Mouse (Mus musculus) liver, embryonic 15.5 days (tissue): ENCODE results near the gene Cfap20. TPM values are rescaled to one million over a fixed set of nuclear protein-coding genes. Genes with fewer than 3 reads are reported as not detected.

Experiments
- ATAC-seq: fragments of 200-750 bp; cut with Nextera tagmentation; 2 replicates; pipeline ENCODE4 v1.8.0; 2017; ENCODE audit warnings: moderate number of reproducible peaks, mild to moderate bottlenecking, moderate library complexity; ENCODE audit not compliant: insufficient read depth
- H3K27ac ChIP-seq: fragments of 300-500 bp; sonication (generic); replicated peaks from 2 replicates; pipeline ENCODE4 v1.5.1; 2015; ENCODE audit warnings: mild to moderate bottlenecking, inconsistent platforms
- H3K27me3 ChIP-seq: fragments of 300-500 bp; sonication (generic); 2 replicates; pipeline ENCODE4 v1.6.1; 2015; ENCODE audit warnings: mild to moderate bottlenecking, inconsistent platforms
- H3K36me3 ChIP-seq: fragments of 300-500 bp; sonication (generic); replicated peaks from 2 replicates; pipeline ENCODE4 v1.6.1; 2015; ENCODE audit warnings: moderate library complexity, mild to moderate bottlenecking, inconsistent platforms
- H3K4me1 ChIP-seq: fragments of 300-500 bp; sonication (generic); replicated peaks from 2 replicates; pipeline ENCODE4 v1.6.1; 2015; ENCODE audit warnings: inconsistent platforms
- H3K4me2 ChIP-seq: fragments of 300-500 bp; sonication (generic); 2 replicates; pipeline ENCODE4 v1.6.1; 2015; ENCODE audit warnings: moderate library complexity, mild to moderate bottlenecking, inconsistent platforms
- H3K4me3 ChIP-seq: fragments of 300-500 bp; sonication (generic); replicated peaks from 2 replicates; pipeline ENCODE4 v1.5.1; 2015; ENCODE audit warnings: mild to moderate bottlenecking, inconsistent platforms
- H3K9ac ChIP-seq: fragments of 300-500 bp; sonication (generic); 2 replicates; pipeline ENCODE4 v1.6.1; 2015; ENCODE audit warnings: moderate library complexity, mild to moderate bottlenecking, inconsistent platforms
- H3K9me3 ChIP-seq: fragments of 300-500 bp; sonication (generic); replicated peaks from 2 replicates; pipeline ENCODE4 v1.6.1; 2016; ENCODE audit warnings: inconsistent platforms
- WGBS: fragments of 180-500 bp; shearing (Covaris S2); methylation state at CpG from one replicate; pipeline ENCODE4 v1.1.7; 2015; ENCODE audit warnings: mixed read lengths; ENCODE audit not compliant: insufficient replicate concordance; 5-methylcytosine and 5-hydroxymethylcytosine counted together
- polyA plus RNA-seq: library from polyadenylated mRNA; unstranded; fragments of >200 nt; fragmentation: Nextera tagmentation; extraction: Ambion mirVana; gene quantifications from 2 replicates; pipeline ENCODE4 v1.2.1, GENCODE M21; 2015

Gene Cfap20
- polyA plus RNA-seq, 1 experiment from 2014 or later, result 31.5 TPM

DNA sequence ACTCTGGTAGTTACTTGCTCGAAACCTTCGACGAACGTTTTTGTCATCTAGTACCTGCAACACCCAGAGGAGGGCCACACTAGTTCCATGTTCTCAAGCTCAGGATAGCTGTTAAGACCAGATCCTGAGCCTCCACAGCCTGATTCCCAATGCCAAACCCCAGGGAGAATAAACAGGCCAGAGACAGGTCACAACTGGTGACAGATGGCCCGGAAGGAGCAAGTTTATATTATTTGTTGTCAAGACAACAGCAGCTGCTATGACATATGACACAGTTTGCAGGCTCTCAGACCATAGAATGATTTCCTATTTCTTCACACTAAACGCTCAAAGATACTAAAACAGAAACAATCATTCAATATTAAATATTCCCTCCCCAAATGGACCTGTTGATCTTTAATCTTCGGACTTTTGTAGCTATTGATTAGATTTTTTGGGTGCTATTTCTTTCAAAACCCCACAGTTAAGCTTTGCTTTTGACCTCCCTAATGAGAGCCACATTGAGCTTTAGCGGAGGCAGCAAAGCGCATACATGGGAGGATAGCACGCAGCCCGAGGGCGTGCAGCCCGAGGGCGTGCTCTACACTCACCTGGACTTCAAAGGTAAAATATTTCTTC lies 12.4 kb downstream of the Cfap20 start:
- Histone ChIP-seq H3K27ac (no peak overlapping the region), H3K36me3 (peaks cover 32% of the 10 kb centered on the region), H3K9me3 (no peaks in the 10 kb centered on the region), H3K27me3 (no peaks in the 10 kb centered on the region), H3K4me3 (no peak overlapping the region), H3K4me2 (no peak overlapping the region), H3K4me1 (peaks cover 19% of the 10 kb centered on the region; the same call in 1 of the 2 replicates), H3K9ac (no peak overlapping the region)
- ATAC-seq, result no peak
- 82% methylated on average over 14 of the region's 14 CpGs for WGBS

DNA sequence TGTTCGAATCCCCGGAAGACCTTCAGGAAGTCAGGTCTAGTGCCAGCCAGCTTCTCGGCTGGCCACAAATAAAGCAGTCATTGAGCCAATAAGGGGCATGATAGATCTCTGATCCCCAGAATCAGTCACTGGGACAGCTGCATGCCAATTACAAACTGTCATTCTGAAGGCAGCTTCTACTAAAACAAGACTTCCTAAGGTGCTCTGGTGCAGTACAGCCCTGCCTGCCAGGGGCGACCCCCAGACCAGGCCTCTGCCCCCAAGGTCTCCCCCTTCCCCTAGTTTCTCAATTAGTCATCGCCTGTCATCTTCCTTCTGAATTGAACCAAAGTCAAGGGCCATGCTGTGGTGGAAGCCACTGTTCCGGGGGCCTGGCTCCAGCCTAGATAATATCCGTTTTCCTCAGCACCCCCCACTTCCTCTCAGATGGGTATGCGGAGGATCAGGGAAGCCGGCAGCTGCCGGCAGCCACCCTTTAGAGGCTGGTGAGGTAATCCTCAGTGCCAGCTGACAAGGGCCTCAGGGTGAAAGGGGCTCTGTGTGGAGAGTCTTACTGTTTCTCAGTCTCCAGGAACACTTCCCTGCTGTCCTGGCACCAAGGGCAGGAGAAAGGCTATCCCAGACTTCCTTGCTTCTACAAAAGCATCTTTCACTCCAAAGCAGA lies 23.2 kb downstream of the Cfap20 start:
- WGBS, result 24% methylated on average over 10 of the region's 10 CpGs
- H3K9me3 ChIP-seq, result no peaks in the 10 kb centered on the region
- no peak overlapping the region for H3K4me3 ChIP-seq
- no peak overlapping the region for H3K4me2 ChIP-seq
- H3K4me1 ChIP-seq, result no peaks in the 10 kb centered on the region
- H3K9ac ChIP-seq, result no peak overlapping the region
- no peak overlapping the region for H3K27ac ChIP-seq
- H3K36me3 ChIP-seq, result no peaks in the 10 kb centered on the region
- no peaks in the 10 kb centered on the region for H3K27me3 ChIP-seq
- ATAC-seq, result no peak

- no peaks in the 10 kb centered on the region for H3K36me3 ChIP-seq
- 54% methylated on average over 5 of the region's 5 CpGs for WGBS
- no peak overlapping the region for H3K4me2 ChIP-seq
- no peak overlapping the region for H3K4me3 ChIP-seq
- H3K4me1 ChIP-seq, result no peaks in the 10 kb centered on the region
- no peaks in the 10 kb centered on the region for H3K9me3 ChIP-seq
- H3K27me3 ChIP-seq, result no peaks in the 10 kb centered on the region
- no peak for ATAC-seq
- H3K9ac ChIP-seq, result no peak overlapping the region
- no peak overlapping the region for H3K27ac ChIP-seq
These were observed 25.2 kb downstream of the Cfap20 start for GRCm38 (mm10) chr8:95409518-95409917.

DNA sequence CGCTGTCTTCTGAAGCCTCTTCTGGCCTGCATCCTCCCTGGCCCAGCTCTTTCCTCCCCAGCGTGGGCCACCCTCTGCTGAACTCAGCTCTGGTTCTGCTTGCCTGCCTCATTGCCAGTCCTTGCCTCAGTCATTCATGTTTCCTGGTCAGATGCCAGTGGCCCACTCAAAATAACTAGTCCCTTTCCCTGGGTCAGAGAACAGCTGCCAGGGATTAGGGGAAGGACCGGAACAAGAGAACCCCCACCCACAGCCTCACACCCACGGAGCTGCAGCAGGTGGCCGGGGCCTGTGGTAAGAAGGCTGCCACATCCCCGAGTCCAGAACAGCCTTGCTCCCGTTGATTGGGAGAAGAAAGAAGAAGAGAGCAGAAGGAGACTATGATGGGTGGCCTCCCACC lies 33.6 kb downstream of the Cfap20 start:
- no peak overlapping the region for H3K4me3 ChIP-seq
- WGBS, result 56% methylated on average over 7 of the region's 7 CpGs
- H3K27ac ChIP-seq, result no peak overlapping the region
- no peaks in the 10 kb centered on the region for H3K9me3 ChIP-seq
- no peaks in the 10 kb centered on the region for H3K36me3 ChIP-seq
- no peak for ATAC-seq
- peaks cover 6% of the 10 kb centered on the region; the same call in 1 of the 2 replicates for H3K4me1 ChIP-seq
- H3K27me3 ChIP-seq, result no peaks in the 10 kb centered on the region
- H3K4me2 ChIP-seq, result no peak overlapping the region
- no peak overlapping the region for H3K9ac ChIP-seq

DNA sequence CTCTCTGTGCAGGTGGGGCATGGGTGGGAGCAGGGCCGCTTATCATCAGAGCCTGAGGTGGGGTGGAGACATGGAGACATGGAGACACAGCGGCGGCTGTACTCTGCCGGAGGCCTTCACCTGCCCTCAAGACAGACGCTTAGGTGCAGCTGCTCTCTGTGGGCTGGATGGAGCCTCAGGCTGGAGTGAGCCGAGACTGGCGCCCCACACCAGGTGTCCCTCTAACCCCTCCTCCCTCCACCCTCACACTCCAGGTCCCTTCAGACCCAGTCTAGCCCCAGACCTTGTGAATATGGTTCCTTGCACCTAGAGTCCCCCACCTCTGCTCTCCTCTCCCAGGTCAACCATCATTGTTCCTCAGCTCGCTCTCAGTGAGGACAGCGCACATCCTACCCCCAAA lies 35.5 kb downstream of the Cfap20 start:
- ATAC-seq, result no peak
- H3K4me2 ChIP-seq, result no peak overlapping the region
- no peak overlapping the region for H3K4me3 ChIP-seq
- no peaks in the 10 kb centered on the region for H3K9me3 ChIP-seq
- WGBS, result 81% methylated on average over 9 of the region's 9 CpGs
- H3K4me1 ChIP-seq, result peaks cover 6% of the 10 kb centered on the region; the same call in 1 of the 2 replicates
- H3K27ac ChIP-seq, result no peak overlapping the region
- no peaks in the 10 kb centered on the region for H3K27me3 ChIP-seq
- no peak overlapping the region for H3K9ac ChIP-seq
- H3K36me3 ChIP-seq, result no peaks in the 10 kb centered on the region

GRCm38 (mm10) chr8:95397201-95397600 lies 37.5 kb downstream of the Cfap20 start:
- no peaks in the 10 kb centered on the region for H3K27me3 ChIP-seq
- H3K4me1 ChIP-seq, result peaks cover 12% of the 10 kb centered on the region; the same call in 1 of the 2 replicates
- H3K9ac ChIP-seq, result no peak overlapping the region
- H3K4me2 ChIP-seq, result no peak overlapping the region
- WGBS, result 33% methylated on average over 5 of the region's 5 CpGs
- no peak overlapping the region for H3K4me3 ChIP-seq
- no peaks in the 10 kb centered on the region for H3K9me3 ChIP-seq
- no peak overlapping the region for H3K27ac ChIP-seq
- ATAC-seq, result no peak
- H3K36me3 ChIP-seq, result no peaks in the 10 kb centered on the region

- no peak overlapping the region for H3K27ac ChIP-seq
- no peaks in the 10 kb centered on the region for H3K9me3 ChIP-seq
- no peak overlapping the region for H3K9ac ChIP-seq
- H3K4me3 ChIP-seq, result no peak overlapping the region
- H3K36me3 ChIP-seq, result no peaks in the 10 kb centered on the region
- H3K4me2 ChIP-seq, result no peak overlapping the region
- ATAC-seq, result no peak
- H3K27me3 ChIP-seq, result no peaks in the 10 kb centered on the region
- WGBS, result 27% methylated on average over 11 of the region's 11 CpGs
- peaks cover 12% of the 10 kb centered on the region; the same call in 1 of the 2 replicates for H3K4me1 ChIP-seq
These were observed 37.9 kb downstream of the Cfap20 start for GRCm38 (mm10) chr8:95396752-95397151.

DNA sequence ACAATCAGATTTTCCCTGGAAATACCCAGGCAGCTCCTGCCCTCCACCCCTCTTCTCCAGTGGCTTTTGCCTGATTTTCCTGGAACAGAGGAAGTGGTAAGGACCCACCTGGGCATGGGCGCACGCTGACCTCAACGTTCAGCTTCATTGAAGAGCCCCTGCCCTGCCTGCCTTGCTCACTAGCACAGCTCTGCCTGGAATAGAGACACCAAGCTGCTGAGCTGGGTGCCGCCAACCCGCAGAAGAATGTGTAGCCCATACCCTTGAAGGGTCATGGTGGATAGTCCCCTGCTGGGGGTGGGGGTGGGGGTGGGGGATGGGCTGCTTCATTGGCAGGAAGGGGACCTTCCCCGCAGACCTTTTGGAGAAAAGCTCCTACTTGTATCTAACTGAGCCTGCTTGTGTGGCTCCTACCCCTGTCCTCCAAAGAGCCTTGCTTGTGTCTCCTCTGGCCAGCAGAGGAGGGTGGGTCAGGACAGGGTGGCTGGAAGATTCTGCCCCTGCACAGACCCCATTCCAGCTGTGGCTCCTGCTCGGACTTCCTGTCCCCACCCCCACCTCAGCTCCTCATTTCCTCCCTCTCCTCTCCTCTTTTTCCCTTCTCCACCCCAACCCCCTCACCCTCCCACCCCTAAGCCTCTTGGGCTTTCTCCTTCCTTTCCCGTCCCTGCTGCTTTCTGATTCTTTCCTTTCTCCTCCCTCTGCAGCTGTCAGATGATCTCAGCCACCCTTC lies 39.3 kb downstream of the Cfap20 start:
- no peak for ATAC-seq

GRCm38 (mm10) chr8:95392604-95393003 lies 42.1 kb downstream of the Cfap20 start:
- no peak overlapping the region for H3K4me2 ChIP-seq
- H3K9ac ChIP-seq, result no peak overlapping the region
- no peak overlapping the region for H3K4me3 ChIP-seq
- no peak overlapping the region for H3K27ac ChIP-seq
- no peak for ATAC-seq
- no peaks in the 10 kb centered on the region for H3K27me3 ChIP-seq
- H3K36me3 ChIP-seq, result no peaks in the 10 kb centered on the region
- H3K4me1 ChIP-seq, result peaks cover 12% of the 10 kb centered on the region; the same call in 1 of the 2 replicates
- H3K9me3 ChIP-seq, result no peaks in the 10 kb centered on the region
- 15% methylated on average over 5 of the region's 5 CpGs for WGBS

More for the DNA sequence above, 39.3 kb downstream of the Cfap20 start:
- no peak overlapping the region for H3K4me3 ChIP-seq
- H3K4me1 ChIP-seq, result peaks cover 12% of the 10 kb centered on the region; the same call in 1 of the 2 replicates
- WGBS, result 20% methylated on average over 8 of the region's 8 CpGs
- no peak overlapping the region for H3K27ac ChIP-seq
- no peaks in the 10 kb centered on the region for H3K36me3 ChIP-seq
- H3K9ac ChIP-seq, result no peak overlapping the region
- no peaks in the 10 kb centered on the region for H3K27me3 ChIP-seq
- no peaks in the 10 kb centered on the region for H3K9me3 ChIP-seq
- H3K4me2 ChIP-seq, result no peak overlapping the region

DNA sequence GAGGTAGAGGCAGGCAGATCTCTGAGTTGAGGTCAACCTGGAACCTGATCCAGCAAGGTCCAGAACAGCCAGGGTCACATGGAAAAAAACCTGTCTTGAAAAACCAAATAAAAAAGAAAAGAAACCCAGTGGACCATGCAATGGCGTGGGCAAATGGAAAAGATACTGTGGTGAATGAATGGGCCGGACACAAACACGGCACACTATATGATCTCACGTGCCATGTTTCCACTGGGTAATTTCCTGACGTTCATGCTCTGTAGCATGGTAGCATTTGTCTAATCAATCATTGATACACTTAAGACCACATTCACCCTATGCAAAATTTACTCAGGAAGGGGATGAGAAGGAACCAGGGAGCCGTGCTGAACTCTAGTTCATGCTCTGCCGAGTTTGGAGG lies 43.6 kb downstream of the Cfap20 start:
- Histone ChIP-seq H3K27me3 (no peaks in the 10 kb centered on the region), H3K27ac (no peak overlapping the region), H3K9ac (no peak overlapping the region), H3K4me1 (0 out of 2 replicates have a peak, but pooled peaks cover 6% of the 10 kb centered on the region), H3K4me3 (no peak overlapping the region), H3K4me2 (no peak overlapping the region), H3K36me3 (no peaks in the 10 kb centered on the region), H3K9me3 (no peaks in the 10 kb centered on the region)
- no peak for ATAC-seq
- 63% methylated on average over 7 of the region's 7 CpGs for WGBS

DNA sequence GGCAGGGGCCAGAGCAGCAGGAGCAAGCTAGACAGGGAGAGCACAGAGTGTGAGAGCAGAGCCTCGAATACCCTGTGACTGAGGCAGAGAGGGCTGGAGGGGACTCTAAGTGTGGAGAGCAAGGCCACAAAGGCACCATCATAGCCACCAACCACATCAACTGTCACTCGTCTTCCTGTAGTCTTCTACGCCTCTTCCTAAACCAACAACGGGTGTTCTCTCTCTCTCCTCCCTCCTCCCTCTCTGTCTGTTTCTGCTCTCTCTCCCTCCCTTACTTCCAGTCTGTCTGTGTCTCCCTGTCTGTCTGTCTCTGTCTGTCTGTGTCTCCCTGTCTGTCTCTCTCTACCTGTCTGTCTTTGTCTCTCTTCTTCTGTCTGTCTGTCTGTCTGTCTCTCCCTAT lies 44.4 kb downstream of the Cfap20 start:
- H3K27ac ChIP-seq, result no peak overlapping the region
- no peak overlapping the region for H3K4me2 ChIP-seq
- no peaks in the 10 kb centered on the region for H3K9me3 ChIP-seq
- H3K4me3 ChIP-seq, result no peak overlapping the region
- 15% methylated on average over 4 of the region's 4 CpGs for WGBS
- no peaks in the 10 kb centered on the region for H3K27me3 ChIP-seq
- H3K36me3 ChIP-seq, result no peaks in the 10 kb centered on the region
- 0 out of 2 replicates have a peak, but pooled peaks cover 6% of the 10 kb centered on the region for H3K4me1 ChIP-seq
- no peak overlapping the region for H3K9ac ChIP-seq
- no peak for ATAC-seq
